Mouse (Mus musculus) layer of hippocampus, adult 8-10 months (tissue): ENCODE measurements at regions not wholly inside any gene's neighbourhood (a gene's known extent, or its start where the extent isn't known, plus 50 kb on each side); places are given as distances from the start of the nearest gene placed in this dataset.

Experiments
- DNase-seq, 2 experiments: peaks; one replicate each; pipeline ENCODE4 v3.0.0; 2022; ENCODE audit warnings: low spot score in 2 of 2

- DNase-seq, result no peak
Observed at GRCm38 (mm10) chr13:39161980-39162379, 201.3 kb upstream of the Slc35b3 start.

DNA sequence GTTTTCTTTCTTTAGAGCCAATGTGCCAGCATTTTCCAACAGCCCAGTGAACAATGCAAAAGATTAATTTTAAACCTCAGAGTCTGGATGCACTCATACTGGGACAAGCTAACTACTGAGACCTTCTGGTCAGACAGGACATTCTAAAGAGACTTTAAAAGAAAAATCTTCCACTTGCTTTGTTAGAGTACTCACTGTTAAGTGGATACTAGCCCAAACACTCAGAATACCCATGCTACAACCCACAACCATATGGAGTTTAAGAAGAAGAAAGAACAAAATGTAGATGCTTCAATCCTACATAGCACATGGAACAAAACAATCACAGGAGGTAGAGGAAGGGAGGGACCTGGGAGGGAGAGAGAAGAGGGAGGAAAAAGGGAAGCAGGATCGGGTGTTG lies 167.3 kb upstream of the Slc35b3 start:
- no peak for DNase-seq

- no peak for DNase-seq
Observed at GRCm38 (mm10) chr13:39092058-39092457, 131.4 kb upstream of the Slc35b3 start.

DNA sequence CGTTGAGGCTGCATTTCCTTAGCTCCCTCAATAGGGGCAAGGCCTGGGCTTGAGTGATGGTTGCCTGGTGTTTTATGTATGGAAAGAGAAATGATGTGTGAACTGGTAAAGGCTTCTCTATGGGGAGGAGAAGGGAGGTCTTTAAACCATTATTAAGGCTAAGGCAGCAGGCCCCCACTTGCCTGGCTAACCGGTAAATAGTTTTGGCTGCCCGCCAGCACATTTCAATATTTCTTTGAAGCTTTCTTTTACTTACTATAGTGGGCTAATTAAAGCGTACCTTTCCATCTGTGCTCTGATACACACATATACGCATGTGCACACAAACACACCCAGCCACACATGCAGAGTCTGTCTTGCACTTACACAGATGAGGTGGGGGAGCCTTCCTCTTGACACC lies 123.9 kb upstream of the Slc35b3 start:
- no peak for DNase-seq

- DNase-seq, result no peak
Observed at GRCm38 (mm10) chr13:39074211-39074610, 113.5 kb upstream of the Slc35b3 start.

DNA sequence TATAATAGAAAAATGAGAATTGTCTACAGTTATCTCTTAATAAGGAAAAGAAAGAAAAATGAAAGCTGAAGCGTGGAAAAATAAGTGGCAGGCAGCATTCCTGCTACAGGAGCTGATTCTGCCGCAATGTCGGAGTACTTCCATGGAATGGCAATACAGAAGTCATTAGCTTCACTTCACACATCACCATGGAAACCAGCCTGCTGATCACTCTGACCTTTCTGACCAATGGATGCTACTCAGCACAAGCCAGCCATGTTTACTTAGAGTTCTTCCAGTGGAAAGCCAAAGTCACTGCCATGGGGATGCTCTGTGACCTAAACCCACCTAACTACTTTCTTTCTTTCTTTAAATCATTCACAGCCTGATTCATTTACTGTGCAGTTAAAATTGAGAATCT lies 71.6 kb upstream of the Slc35b3 start:
- no peak for DNase-seq

- no peak for DNase-seq
Observed at GRCm38 (mm10) chr13:39020168-39020567, 59.5 kb upstream of the Slc35b3 start.

GRCm38 (mm10) chr13:39011696-39012095 lies 51.0 kb upstream of the Slc35b3 start:
- DNase-seq, result peak; percentile 65 to 83
